Mouse (Mus musculus): Measurements from ENCODE around the gene Fgd5. TPM values are rescaled to one million over a fixed set of nuclear protein-coding genes. Genes with fewer than 3 reads are reported as not detected.

The Fgd5 gene
- polyA plus RNA-seq, 1 experiment from 2014 or later = 8.0 TPM

Other genes starting within 250 kb of the Fgd5 start
- gene Grip2, start 151.6 kb upstream of the Fgd5 start, polyA plus RNA-seq (2014; fragmentation: Nextera tagmentation; extraction: Ambion mirVana) = 0.10 and 0.21 TPM in 2 replicates
- 27.1 and 29.8 TPM in 2 replicates for gene Ccdc174, start 100.8 kb upstream of the Fgd5 start, polyA plus RNA-seq (2014; fragmentation: Nextera tagmentation; extraction: Ambion mirVana)
- gene 4930590J08Rik, start 76.1 kb upstream of the Fgd5 start, polyA plus RNA-seq (2014; fragmentation: Nextera tagmentation; extraction: Ambion mirVana) = 0.12 and 0.23 TPM in 2 replicates
- gene Nr2c2, start 112.5 kb downstream of the Fgd5 start, polyA plus RNA-seq (2014; fragmentation: Nextera tagmentation; extraction: Ambion mirVana) = 14.8 and 17.8 TPM in 2 replicates
- gene Mrps25, start 205.2 kb downstream of the Fgd5 start, polyA plus RNA-seq (2014; fragmentation: Nextera tagmentation; extraction: Ambion mirVana) = 111 and 114 TPM in 2 replicates
- gene Rbsn, start 236.0 kb downstream of the Fgd5 start, polyA plus RNA-seq (2014; fragmentation: Nextera tagmentation; extraction: Ambion mirVana) = 12.7 and 13.1 TPM in 2 replicates